Comparison of ENCODE assay signal across 16 mouse cellular contexts in genomic region chr14:77377873-77378272, GRCm38 (mm10).
DNase-seq lines count a peak whose midpoint lies in the region; ATAC-seq and TF ChIP-seq lines count a peak whose summit lies in the region.
"Had no signal": no experiment of that assay in that cellular context is flagged by ENCODE, and none has a peak within 500 bp of the region (broad histone marks: within the 10 kb centered on the region; RNA-seq: fewer than 3 reads in every experiment).

No protein-coding gene starts in this region.

- no peaks in the 10 kb centered on the region for H3K27me3 ChIP-seq in embryonic facial prominence, embryonic 11.5 days (ENCODE audit: control insufficient read depth, insufficient read depth, low read length)
- H3K27me3 ChIP-seq in embryonic facial prominence, embryonic 10.5 days (replicated peaks; ENCODE audit: low read depth, poor library complexity, severe bottlenecking), result no peaks in the 10 kb centered on the region
- no peaks in the 10 kb centered on the region; the same call in 1 of the 2 replicates for H3K27me3 ChIP-seq in forebrain, postnatal 0 days (ENCODE audit: insufficient read depth, low read length)
- no peaks in the 10 kb centered on the region for H3K27me3 ChIP-seq in neural tube, embryonic 14.5 days (ENCODE audit: control insufficient read depth, insufficient read depth, low read length)
- H3K27me3 ChIP-seq: heart, embryonic 15.5 days had no signal

- H3K9me3 ChIP-seq in embryonic facial prominence, embryonic 11.5 days (replicated peaks; ENCODE audit: control insufficient read depth, low read length), result no peaks in the 10 kb centered on the region
- H3K9me3 ChIP-seq in embryonic facial prominence, embryonic 10.5 days, result no peaks in the 10 kb centered on the region
- H3K9me3 ChIP-seq in forebrain, postnatal 0 days (ENCODE audit: low read length), result no peaks in the 10 kb centered on the region
- H3K9me3 ChIP-seq in neural tube, embryonic 14.5 days (ENCODE audit: control insufficient read depth, low read length), result no peaks in the 10 kb centered on the region
- H3K9me3 ChIP-seq: heart, embryonic 15.5 days had no signal

- H3K9ac ChIP-seq in embryonic facial prominence, embryonic 11.5 days (replicated peaks; ENCODE audit: low read length), result no peak overlapping the region
- 0 out of 2 replicates have a peak overlapping the region, but pooled peaks have one; percentile 1 for H3K9ac ChIP-seq in forebrain, postnatal 0 days
- no peak overlapping the region for H3K9ac ChIP-seq in neural tube, embryonic 14.5 days (replicated peaks; ENCODE audit: low read depth, low read length)
- H3K9ac ChIP-seq: heart, embryonic 15.5 days had no signal

- H3K27ac ChIP-seq in embryonic facial prominence, embryonic 11.5 days (replicated peaks; ENCODE audit: low read depth, low read length), result no peak overlapping the region
- H3K27ac ChIP-seq in embryonic facial prominence, embryonic 10.5 days (replicated peaks), result no peak overlapping the region
- peak overlapping the region; percentile 45; the same call in 1 of the 2 replicates for H3K27ac ChIP-seq in forebrain, postnatal 0 days (ENCODE audit: low read depth, low read length)
- no peak overlapping the region for H3K27ac ChIP-seq in neural tube, embryonic 14.5 days (ENCODE audit: low read depth, low read length)
- H3K27ac ChIP-seq: heart, embryonic 15.5 days had no signal

- no peak for TF ChIP-seq CTCF in forebrain, postnatal 0 days (IDR thresholded peaks at IDR 0.05; ENCODE audit: low read depth)

- H3K4me1 ChIP-seq in embryonic facial prominence, embryonic 11.5 days (ENCODE audit: control insufficient read depth, insufficient read depth, low read length), result peaks cover 2% of the 10 kb centered on the region
- peaks cover 47% of the 10 kb centered on the region for H3K4me1 ChIP-seq in embryonic facial prominence, embryonic 10.5 days
- peaks cover 13% of the 10 kb centered on the region; the same call in 1 of the 2 replicates for H3K4me1 ChIP-seq in forebrain, postnatal 0 days (ENCODE audit: insufficient read depth)
- peaks cover 20% of the 10 kb centered on the region for H3K4me1 ChIP-seq in neural tube, embryonic 14.5 days (ENCODE audit: control insufficient read depth, insufficient read depth, low read length)

- 45% methylated on average over 5 of the region's 5 CpGs for WGBS in embryonic facial prominence, embryonic 11.5 days
- 43% methylated on average over 5 of the region's 5 CpGs for WGBS in embryonic facial prominence, embryonic 10.5 days
- 7% methylated on average over 5 of the region's 5 CpGs for WGBS in forebrain, postnatal 0 days
- 8% methylated on average over 5 of the region's 5 CpGs for whole genome bisulfite sequencing in neural tube, embryonic 14.5 days

- H3K4me3 ChIP-seq in embryonic facial prominence, embryonic 11.5 days (ENCODE audit: low read depth, low read length), result no peak overlapping the region
- H3K4me3 ChIP-seq in embryonic facial prominence, embryonic 10.5 days, result no peak overlapping the region
- no peak overlapping the region for H3K4me3 ChIP-seq in forebrain, postnatal 0 days (ENCODE audit: low read depth, low read length)
- H3K4me3 ChIP-seq in neural tube, embryonic 14.5 days (ENCODE audit: low read depth, low read length), result no peak overlapping the region
- H3K4me3 ChIP-seq: heart, embryonic 15.5 days; megakaryocyte, embryonic 14.5 days had no signal

- 0 out of 2 replicates have a peak, but pooled peaks have one; percentile 49 for ATAC-seq in embryonic facial prominence, embryonic 11.5 days (replicated peaks; ENCODE audit: insufficient number of reproducible peaks, low FRiP score, low TSS enrichment, low read depth)
- ATAC-seq in forebrain, postnatal 0 days, result peak; percentile 92
- peak; percentile 58; the same call in 1 of the 2 replicates for ATAC-seq in neural tube, embryonic 14.5 days (ENCODE audit: low read depth)
- ATAC-seq: inflammation-experienced regulatory T-cells, adult 6 months had no signal

- no peak for DNase-seq in embryonic facial prominence, embryonic 11.5 days (ENCODE audit: low spot score)
- DNase-seq in embryonic facial prominence, embryonic 10.5 days (ENCODE audit: low spot score), result no peak
- peak; percentile 66 for DNase-seq in forebrain, postnatal 0 days
- peak; percentile 44 for DNase-seq in mesoderm, embryonic 11.5 days (ENCODE audit: low read depth, low spot score)
- no peak for DNase-seq in cerebellum, postnatal 10 days
- no peak for DNase-seq in kidney, postnatal 10 days
- no peak for DNase-seq in adrenal gland, adult 8-10 months
- DNase-seq: adrenal gland, postnatal 25 days; gastrocnemius, postnatal 25 days; kidney, postnatal 25 days; right cerebral cortex, postnatal 4 days; thymus, postnatal 4 days had no signal

- no peak overlapping the region for H3K4me2 ChIP-seq in embryonic facial prominence, embryonic 11.5 days (ENCODE audit: low read depth, low read length)
- H3K4me2 ChIP-seq in forebrain, postnatal 0 days (ENCODE audit: low read depth), result peak overlapping the region; percentile 27
- peak overlapping the region; percentile 5; the same call in 1 of the 2 replicates for H3K4me2 ChIP-seq in neural tube, embryonic 14.5 days (ENCODE audit: low read depth, low read length)
- H3K4me2 ChIP-seq: heart, embryonic 15.5 days had no signal

- H3K36me3 ChIP-seq in embryonic facial prominence, embryonic 11.5 days (replicated peaks; ENCODE audit: control insufficient read depth, insufficient read depth, low read depth, low read length), result no peaks in the 10 kb centered on the region
- no peaks in the 10 kb centered on the region for H3K36me3 ChIP-seq in embryonic facial prominence, embryonic 10.5 days (replicated peaks)
- 0 out of 2 replicates have a peak, but pooled peaks cover 4% of the 10 kb centered on the region for H3K36me3 ChIP-seq in forebrain, postnatal 0 days (ENCODE audit: insufficient read depth)
- H3K36me3 ChIP-seq in neural tube, embryonic 14.5 days (ENCODE audit: control insufficient read depth, insufficient read depth, low read length), result no peaks in the 10 kb centered on the region
- H3K36me3 ChIP-seq: heart, embryonic 15.5 days had no signal

Comparison
In these comparisons a context has a peak if more than half of its experiments do, and no peak if none do; other contexts are left out.
1. DNase-seq: peak in forebrain, postnatal 0 days (single experiment) and mesoderm, embryonic 11.5 days (single experiment); none in embryonic facial prominence, embryonic 11.5 days (single experiment), embryonic facial prominence, embryonic 10.5 days (single experiment), cerebellum, postnatal 10 days (0 of 2), kidney, postnatal 10 days (single experiment) and adrenal gland, adult 8-10 months (single experiment).
2. Peak in every context shown above with its lines, with median percentiles within 50 percentile points of each other: ATAC-seq.